Mouse (Mus musculus) sigmoid colon, adult 10 weeks (tissue): ENCODE results near the gene Cdc20. TPM values are rescaled to one million over a fixed set of nuclear protein-coding genes. Genes with fewer than 3 reads are reported as not detected.

Experiments
- polyA plus RNA-seq: library from polyadenylated mRNA; stranded (reverse); fragments of 350-450 nt; fragmentation: Illumina TruSeq; extraction: RNeasy Lipid Tissue Mini Kit (QIAGEN cat#74804); gene quantifications from one replicate; pipeline ENCODE4 v1.2.3, GENCODE M21; 2014; ENCODE audit warnings: low read depth, low replicate concordance

The Cdc20 gene
- polyA plus RNA-seq, result 0.88 TPM

DNA sequence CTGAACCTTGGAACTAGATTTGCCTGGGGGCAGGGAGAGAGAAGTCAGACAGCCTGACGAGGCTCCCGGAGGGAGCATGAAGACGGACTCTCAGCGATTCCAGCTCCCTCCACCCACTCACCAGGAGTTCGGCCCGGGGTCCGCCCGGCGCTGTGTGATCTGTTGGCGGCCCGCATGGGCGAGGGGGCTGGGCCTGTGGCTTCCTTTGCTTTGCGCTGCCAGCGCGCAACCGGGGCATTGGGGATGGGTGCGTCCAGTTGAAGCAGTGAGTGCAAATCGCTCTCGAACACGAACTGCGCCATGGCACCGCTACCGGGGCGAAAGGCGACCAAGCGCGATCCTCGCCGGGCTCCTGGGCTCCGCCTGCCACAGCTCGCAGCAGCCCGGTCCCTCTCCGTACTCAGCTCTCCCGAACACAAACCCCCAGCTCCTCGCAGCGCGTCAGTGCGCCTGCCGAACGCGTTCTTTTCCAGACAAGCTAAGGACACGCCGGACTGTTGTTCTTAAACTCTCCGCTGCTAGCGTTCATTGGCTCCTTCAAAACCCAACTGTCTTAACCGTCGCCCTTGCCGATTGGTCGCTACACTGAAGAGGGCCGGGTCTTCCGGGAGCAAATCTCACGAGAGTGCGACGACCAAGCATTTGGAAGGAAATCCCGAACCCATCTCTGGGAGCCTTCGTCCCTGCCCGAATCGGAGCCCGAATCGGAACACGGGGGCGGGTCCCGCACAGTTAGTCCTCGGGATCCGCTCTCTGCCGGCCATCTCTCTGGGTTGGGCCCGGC, at the start of gene Cdc20:
Cdc20 (minus strand) TSS at position 533 of the 784 bp plus-strand sequence.

DNA sequence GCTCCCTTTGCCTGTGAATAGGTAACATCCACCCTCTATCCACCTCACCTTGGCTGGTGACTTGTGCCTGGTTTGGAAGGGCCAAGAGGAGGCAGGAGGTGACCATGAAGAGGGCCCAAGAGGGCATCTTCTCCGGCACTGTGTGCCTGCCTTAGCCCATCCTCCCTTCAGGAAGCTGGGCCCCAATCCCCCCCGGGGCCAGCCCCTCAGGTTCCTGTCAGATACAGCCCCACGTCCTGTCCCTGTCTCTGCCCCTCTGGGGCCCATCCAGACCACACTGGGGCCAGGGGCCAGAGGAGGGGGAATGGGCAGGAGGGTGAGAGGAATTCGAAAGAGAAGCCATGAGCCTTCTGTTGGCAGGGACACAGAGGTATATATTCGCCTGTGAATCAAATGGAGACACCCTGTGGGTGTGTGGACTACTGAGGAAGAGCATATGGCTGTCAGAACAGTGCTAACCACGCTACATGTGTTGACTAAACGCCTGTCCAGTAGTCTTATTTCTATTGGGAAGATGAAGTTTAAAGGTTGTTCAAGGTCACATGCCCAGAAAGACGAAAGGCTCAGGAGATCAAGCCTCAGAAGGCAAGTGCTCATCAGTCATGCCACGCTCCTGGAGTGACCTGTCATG, 20.3 kb upstream of the Cdc20 start, which contains the start of gene Mpl:
Mpl (minus strand) TSS at position 169 of the 631 bp plus-strand sequence.

DNA sequence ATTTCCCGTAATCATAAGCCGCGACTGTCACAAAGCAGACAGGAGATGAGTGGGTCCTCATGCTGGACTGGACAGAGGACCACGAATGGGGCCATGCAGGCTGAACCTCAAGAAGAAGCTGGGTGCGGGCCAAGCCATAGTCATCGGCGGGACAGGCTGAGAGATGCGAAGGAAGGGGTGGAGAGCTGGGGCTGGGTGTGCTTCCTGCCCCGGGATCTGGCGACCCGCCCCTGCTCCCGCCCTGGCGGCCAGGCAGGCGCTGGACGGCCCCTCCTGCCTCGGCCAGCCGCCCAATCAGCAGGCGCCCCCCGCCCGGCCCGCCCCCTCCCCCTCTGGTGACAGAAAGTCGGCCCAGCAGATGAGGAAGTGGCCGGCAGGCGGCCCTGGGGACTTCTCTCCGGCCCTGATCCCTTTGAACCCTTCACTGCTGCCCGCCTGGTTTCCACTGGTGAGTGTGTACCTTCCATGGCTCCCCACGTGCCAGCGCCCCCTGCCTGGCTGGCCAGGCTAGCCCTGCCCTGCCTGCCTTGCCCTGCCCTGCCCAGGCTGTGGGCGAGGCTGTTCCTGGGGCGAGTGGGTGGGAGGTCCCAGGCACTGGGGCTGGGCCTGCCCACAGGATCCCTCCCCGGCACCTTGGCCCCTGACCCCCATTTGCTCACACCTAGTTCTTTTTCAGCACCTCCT, 9.2 kb downstream of the Cdc20 start, which contains the start of gene Elovl1:
Elovl1 (plus strand) TSS at position 326 of the 684 bp plus-strand sequence.

DNA sequence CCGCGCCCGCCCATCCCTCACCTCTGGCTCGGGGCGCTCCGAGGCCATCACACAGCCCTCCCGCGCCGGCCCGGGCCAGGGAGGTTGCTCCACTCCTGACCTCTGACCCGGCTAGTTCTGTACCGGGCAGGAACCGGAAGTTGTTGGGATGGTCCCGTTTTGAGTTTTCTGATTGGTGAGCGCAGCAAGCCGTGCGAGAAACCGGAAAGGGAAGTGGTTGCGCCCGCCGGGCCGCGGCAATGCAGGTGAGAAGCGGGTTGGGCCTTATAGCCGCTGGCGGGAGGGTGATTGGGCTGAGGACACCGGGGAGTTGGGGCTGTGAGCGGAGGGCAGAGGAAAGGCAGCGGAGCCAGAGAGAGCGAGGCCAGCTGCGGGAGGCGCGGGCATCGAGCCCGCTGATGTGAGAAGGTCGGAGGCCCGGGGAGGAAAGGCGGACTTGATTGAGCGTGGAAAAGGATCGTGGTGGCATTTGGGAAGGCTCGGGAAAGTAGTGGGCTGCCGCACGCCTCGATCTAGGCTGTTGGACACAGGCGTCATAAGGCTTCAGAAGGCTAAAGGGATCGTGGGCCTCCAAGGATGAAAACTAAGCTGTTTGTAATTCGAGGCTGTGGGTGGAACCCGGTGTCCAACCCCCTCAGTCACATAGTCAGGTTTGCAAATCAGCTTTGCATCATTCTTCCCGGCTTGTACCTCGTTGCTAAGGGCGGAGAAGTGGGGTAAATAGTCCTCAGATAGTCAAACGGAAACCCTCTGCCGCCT, 27.8 kb downstream of the Cdc20 start, which contains the start of the genes Szt2 and Med8:
Szt2 (minus strand) TSS at position 132 of the 759 bp plus-strand sequence.
Med8 (plus strand) TSS at position 196 of the 759 bp plus-strand sequence.

Other genes with a start within 250 kb of the Cdc20 start
- 6.0 TPM for gene Ptprf, start 145.9 kb downstream of the Cdc20 start, polyA plus RNA-seq
- 2.6 TPM for gene Szt2, start 28.1 kb downstream of the Cdc20 start, polyA plus RNA-seq
- gene Med8, start 28.0 kb downstream of the Cdc20 start, polyA plus RNA-seq, result 52.9 TPM
- gene Elovl1, start 9.3 kb downstream of the Cdc20 start, polyA plus RNA-seq, result 33.0 TPM
- not detected for gene Mpl, start 20.2 kb upstream of the Cdc20 start, polyA plus RNA-seq
- gene Tie1, start 52.7 kb upstream of the Cdc20 start, polyA plus RNA-seq, result 0.60 TPM
- 17.1 TPM for gene 2610528J11Rik, start 89.6 kb upstream of the Cdc20 start, polyA plus RNA-seq
- 3.1 TPM for gene Tmem125, start 106.7 kb upstream of the Cdc20 start, polyA plus RNA-seq
- gene Cfap57, start 183.4 kb upstream of the Cdc20 start, polyA plus RNA-seq, result not detected
- gene Ebna1bp2, start 183.4 kb upstream of the Cdc20 start, polyA plus RNA-seq, result 20.9 TPM
- gene Olfr62, start 221.6 kb upstream of the Cdc20 start, polyA plus RNA-seq, result not detected